In the genomic region with DNA sequence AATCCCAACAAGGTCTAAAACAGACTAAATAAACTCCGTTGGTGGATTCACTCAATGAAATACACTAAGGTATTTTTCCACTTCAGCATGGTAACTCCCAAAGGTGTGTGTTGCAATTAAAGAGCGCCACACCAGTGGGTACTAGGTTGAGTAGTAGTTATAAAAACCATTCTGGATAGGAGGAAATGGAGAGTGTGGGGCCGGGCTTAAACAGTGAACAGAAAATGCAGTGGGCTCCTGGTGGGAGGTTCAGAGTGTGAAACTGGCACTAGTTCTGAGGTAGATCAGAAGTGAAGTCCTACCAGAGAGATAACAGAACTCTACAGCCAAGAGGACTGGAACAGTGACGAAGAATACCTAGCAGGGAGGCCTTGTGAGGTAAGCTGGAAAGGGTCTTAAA, we compare ENCODE assay signal across 10 mouse cellular contexts. TPM values are rescaled to one million over a fixed set of nuclear protein-coding genes. Genes with fewer than 3 reads are reported as not detected.
DNase-seq lines count a peak whose midpoint lies in the region; ATAC-seq and TF ChIP-seq lines count a peak whose summit lies in the region.
"Had no signal": no experiment of that assay in that cellular context is flagged by ENCODE, and none has a peak within 500 bp of the region (broad histone marks: within the 10 kb centered on the region; RNA-seq: fewer than 3 reads in every experiment).

No protein-coding gene starts in this region.

- no peak overlapping the region for H3K9ac ChIP-seq in CH12.LX (ENCODE audit: insufficient read depth, low read depth)
- no peak overlapping the region for H3K9ac ChIP-seq in forebrain, embryonic 16.5 days (replicated peaks; ENCODE audit: low read depth, low read length)
- no peak overlapping the region for H3K9ac ChIP-seq in liver, embryonic 16.5 days (ENCODE audit: low read depth, low read length)

- WGBS in forebrain, embryonic 16.5 days = 85% methylated on average over 4 of the region's 4 CpGs
- 73% methylated on average over 4 of the region's 4 CpGs for WGBS in liver, embryonic 16.5 days (ENCODE audit: insufficient replicate concordance)

- peaks cover 19% of the 10 kb centered on the region for H3K9me3 ChIP-seq in CH12.LX (replicated peaks; ENCODE audit: low read length)
- no peaks in the 10 kb centered on the region for H3K9me3 ChIP-seq in forebrain, embryonic 16.5 days (ENCODE audit: control insufficient read depth, low read length)
- no peaks in the 10 kb centered on the region for H3K9me3 ChIP-seq in liver, embryonic 16.5 days (replicated peaks; ENCODE audit: control insufficient read depth, low read length)

- dilution Hi-C loops in CH12.LX (cut with MboI; ENCODE audit: extremely low pct_ligation_motif_present, extremely low pct_unique_long_range_greater_than_20kb, low sequenced_read_pairs) = no loop called here

- peaks cover 3 to 10% of the 10 kb centered on the region in 2 experiments; a peak in 2 of 4 replicates for H3K4me1 ChIP-seq in CH12.LX (ENCODE audit: control insufficient read depth in 1 of 2, insufficient read depth in 2 of 2)
- H3K4me1 ChIP-seq in forebrain, embryonic 16.5 days (replicated peaks; ENCODE audit: control insufficient read depth, insufficient read depth, low read length) = peaks cover 18% of the 10 kb centered on the region
- H3K4me1 ChIP-seq in liver, embryonic 16.5 days (ENCODE audit: control insufficient read depth, low read depth, low read length) = peaks cover 14% of the 10 kb centered on the region

- no peaks in the 10 kb centered on the region for H3K27me3 ChIP-seq in CH12.LX (replicated peaks)
- H3K27me3 ChIP-seq in forebrain, embryonic 16.5 days (replicated peaks; ENCODE audit: control insufficient read depth, insufficient read depth, low read length) = no peaks in the 10 kb centered on the region
- H3K27me3 ChIP-seq in liver, embryonic 16.5 days (ENCODE audit: control insufficient read depth, insufficient read depth, low read depth, low read length) = no peaks in the 10 kb centered on the region

- peaks cover 10% of the 10 kb centered on the region for H3K79me2 ChIP-seq in CH12.LX (replicated peaks; ENCODE audit: control insufficient read depth, extremely low read depth, insufficient read depth, poor library complexity, severe bottlenecking)

- no peak for TF ChIP-seq POLR2A in CH12.LX (IDR thresholded peaks at IDR 0.05; ENCODE audit: low read depth, low read length)

- in situ Hi-C loops in CH12.LX (cut with MboI; ENCODE audit: low pct_ligation_motif_present, low pct_unique_long_range_greater_than_20kb, low sequenced_read_pairs) = no loop called here

- TF ChIP-seq EP300 in CH12.LX (IDR thresholded peaks at IDR 0.05; ENCODE audit: low read length) = no peak

- TF ChIP-seq RAD21 in CH12.LX (IDR thresholded peaks at IDR 0.05; ENCODE audit: low read depth, low read length) = no peak

- H3K4me3 ChIP-seq in CH12.LX (replicated peaks in 1 of 3; ENCODE audit: low read depth in 2 of 3, low read length in 2 of 3, poor library complexity in 1 of 3) = peak overlapping the region in 1 of 3 experiments; percentile 99
- no peak overlapping the region for H3K4me3 ChIP-seq in forebrain, embryonic 16.5 days (replicated peaks; ENCODE audit: low read length)
- no peak overlapping the region for H3K4me3 ChIP-seq in liver, embryonic 16.5 days (ENCODE audit: low read depth, low read length)

- H3K4me2 ChIP-seq in CH12.LX (ENCODE audit: insufficient read depth, low read depth, poor library complexity, severe bottlenecking) = peak overlapping the region; percentile 72; the same call in 1 of the 2 replicates
- H3K4me2 ChIP-seq in forebrain, embryonic 16.5 days (ENCODE audit: low read length) = peak overlapping the region; percentile 57
- H3K4me2 ChIP-seq in liver, embryonic 16.5 days (ENCODE audit: low read depth, low read length) = peak overlapping the region; percentile 74; the same call in 1 of the 2 replicates

- peak; percentile 87 for DNase-seq in heart, adult 11 months
- DNase-seq in heart, postnatal 14 days = no peak
- DNase-seq in CH12.LX (ENCODE audit: extremely low read depth) = no peak
- DNase-seq in ovary, adult 18-20 months (ENCODE audit: low spot score) = no peak
- no peak for DNase-seq in right cerebral cortex, postnatal 4 days

- H3K36me3 ChIP-seq in CH12.LX (replicated peaks in 1 of 2; ENCODE audit: control insufficient read depth in 1 of 2, insufficient read depth in 1 of 2, low read length in 1 of 2) = peaks cover 7 to 21% of the 10 kb centered on the region in 2 experiments
- H3K36me3 ChIP-seq in forebrain, embryonic 16.5 days (ENCODE audit: control insufficient read depth, insufficient read depth) = peaks cover 16% of the 10 kb centered on the region
- H3K36me3 ChIP-seq in liver, embryonic 16.5 days (ENCODE audit: control insufficient read depth, insufficient read depth) = peaks cover 5% of the 10 kb centered on the region; the same call in 1 of the 2 replicates

- no peak for ATAC-seq in forebrain, embryonic 16.5 days
- ATAC-seq in liver, embryonic 16.5 days (ENCODE audit: low read depth) = no peak
- no peak for ATAC-seq in inflammation-experienced regulatory T-cells, adult 6 months

- no peak overlapping the region for H3K27ac ChIP-seq in CH12.LX (ENCODE audit: insufficient read depth, low read depth)
- H3K27ac ChIP-seq in forebrain, embryonic 16.5 days (ENCODE audit: low read length) = peak overlapping the region; percentile 77
- H3K27ac ChIP-seq in liver, embryonic 16.5 days (ENCODE audit: low read length) = no peak overlapping the region

- TF ChIP-seq CTCF in CH12.LX (conservative IDR thresholded peaks at IDR 0.05 in 1 of 2, IDR thresholded peaks at IDR 0.05 in 1 of 2; ENCODE audit: low read depth in 2 of 2, low read length in 2 of 2) = no peak

- intact Hi-C loops in heart, postnatal 14 days (cut with DNase I) = no loop called here

TF ChIP-seq in CH12.LX, 34 proteins besides CTCF, POLR2A, EP300 and RAD21:
- no peak for TF ChIP-seq USF1 (IDR thresholded peaks at IDR 0.05; ENCODE audit: low read depth, low read length)
- TF ChIP-seq ELF1 (IDR thresholded peaks at IDR 0.05; ENCODE audit: low read depth, low read length) = no peak
- TF ChIP-seq BHLHE40 (IDR thresholded peaks at IDR 0.05; ENCODE audit: low read depth, low read length) = no peak
- TF ChIP-seq MAFK (IDR thresholded peaks at IDR 0.05; ENCODE audit: insufficient replicate concordance, low read length) = no peak
- TF ChIP-seq PAX5 (IDR thresholded peaks at IDR 0.05; ENCODE audit: low read length) = no peak
- no peak for TF ChIP-seq NRF1 (IDR thresholded peaks at IDR 0.05; ENCODE audit: low read depth, low read length)
- no peak for TF ChIP-seq CHD1 (IDR thresholded peaks at IDR 0.05; ENCODE audit: low read depth, low read length)
TF ChIP-seq in CH12.LX: peak in this region for 0.

RNA-seq across cellular contexts. Expression of a gene that starts 0.9 kb away (rescaled TPM):
- total RNA-seq in heart, postnatal 14 days (2021) = 10 to 100 TPM; 73.1 to 78.0 TPM
- total RNA-seq in CH12.LX (2012; rRNA removed) (29.2 and 33.8 TPM in 2 replicates), CH12.LX (2014; rRNA removed) (68.4 and 72.7 TPM in 2 replicates)
- 43.5 and 44.1 TPM in 2 replicates for polyA plus RNA-seq in CH12.LX (2012; ENCODE audit: insufficient read length, low read depth)
- 62.7 and 72.2 TPM in 2 replicates for polyA plus RNA-seq in forebrain, embryonic 16.5 days (2015; fragmentation: Nextera tagmentation; extraction: Ambion mirVana)
- polyA plus RNA-seq in liver, embryonic 16.5 days (2015; fragmentation: Nextera tagmentation; extraction: Ambion mirVana) = 29.9 and 32.5 TPM in 2 replicates
- 10 to 100 TPM; 43.5 to 56.3 (median 47.6) TPM for polyA plus RNA-seq in inflammation-experienced regulatory T-cells, adult 6 months (2017; shearing (Covaris generic))

RNA-seq across cellular contexts. Expression of a gene that starts 14.2 kb away (rescaled TPM):
- 10 to 100 TPM; 11.8 to 16.3 TPM for total RNA-seq in heart, postnatal 14 days (2021)
- total RNA-seq in CH12.LX (2012; rRNA removed) (0.29 and 0.81 TPM in 2 replicates), CH12.LX (2014; rRNA removed) (0.56 and 0.76 TPM in 2 replicates)
- 0.46 and 0.74 TPM in 2 replicates for polyA plus RNA-seq in CH12.LX (2012; ENCODE audit: insufficient read length, low read depth)
- polyA plus RNA-seq in forebrain, embryonic 16.5 days (2015; fragmentation: Nextera tagmentation; extraction: Ambion mirVana) = 3.2 and 4.1 TPM in 2 replicates
- 2.9 and 3.8 TPM in 2 replicates for polyA plus RNA-seq in liver, embryonic 16.5 days (2015; fragmentation: Nextera tagmentation; extraction: Ambion mirVana)
- polyA plus RNA-seq in inflammation-experienced regulatory T-cells, adult 6 months (2017; shearing (Covaris generic)) = 1 to 10 TPM; 1.8 to 7.7 (median 7.6) TPM

RNA-seq across cellular contexts. Expression of a gene that starts 30.7 kb away (rescaled TPM):
- total RNA-seq in heart, postnatal 14 days (2021) = not detected
- total RNA-seq in CH12.LX (2012; rRNA removed) = not detected in 2 replicates
- total RNA-seq in CH12.LX (2014; rRNA removed) = not detected in 2 replicates
- polyA plus RNA-seq in CH12.LX (2012; ENCODE audit: insufficient read length, low read depth) = not detected in 2 replicates
- polyA plus RNA-seq in forebrain, embryonic 16.5 days (2015; fragmentation: Nextera tagmentation; extraction: Ambion mirVana) = 0.39 TPM in 1 of 2 replicates, not detected in the other
- polyA plus RNA-seq in liver, embryonic 16.5 days (2015; fragmentation: Nextera tagmentation; extraction: Ambion mirVana) = not detected in 2 replicates
- not detected for polyA plus RNA-seq in inflammation-experienced regulatory T-cells, adult 6 months (2017; shearing (Covaris generic))
- total RNA-seq: adrenal gland, postnatal 14 days; gastrocnemius, postnatal 25 days had no signal
